Mouse (Mus musculus): ENCODE measurements around the gene Tmem216.
A peak's percentile ranks its signal among the peaks of the same experiment; 100 is the strongest.

Gene Tmem216

DNA sequence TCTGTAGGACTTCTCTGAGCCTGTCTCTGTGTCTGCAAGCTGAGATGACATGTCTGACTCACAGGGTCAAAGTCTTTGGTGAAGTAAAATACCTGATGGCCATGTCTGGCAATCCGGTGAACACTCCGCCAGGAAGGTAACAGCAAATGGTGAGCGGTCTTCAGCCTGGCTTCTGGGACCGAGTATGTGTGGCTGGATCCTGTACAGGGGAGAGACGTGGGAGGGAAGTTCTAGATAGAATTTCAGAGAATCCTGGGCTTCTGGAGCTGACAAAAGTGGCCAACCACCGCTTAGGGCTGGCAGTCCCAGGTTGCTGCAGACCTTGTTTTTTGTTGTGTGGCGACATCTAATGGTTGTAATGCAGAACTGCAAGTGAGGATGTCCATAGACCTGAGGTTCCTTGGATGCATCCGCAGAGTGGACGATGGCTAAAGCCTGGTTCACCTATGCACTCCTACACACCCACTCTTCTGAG lies 69.7 kb downstream of the Tmem216 start:
- DNase-seq (ENCODE audit: low spot score in 2 of 2) = peak; percentile 23 to 39

Measured in urinary bladder, postnatal 36 days (tissue).